Mouse (Mus musculus): ENCODE data around the gene Gm44502. TPM values are rescaled to one million over a fixed set of nuclear protein-coding genes. Genes with fewer than 3 reads are reported as not detected.
A peak's percentile ranks its signal among the peaks of the same experiment; 100 is the strongest.
"Not testable (repeated sequence)": the region's sequence is repeated elsewhere in the genome, so short reads cannot be mapped to it uniquely, and the experiment has no call there.

Gm44502 gene
- polyA plus RNA-seq, 1 experiment from 2014 or later: not detected

GRCm38 (mm10) chr15:89452906-89453864 lies 23.7 kb upstream of the Gm44502 start:
- no peak overlapping the region for H3K27ac ChIP-seq
- H3K9ac ChIP-seq: peak overlapping the region; percentile 88
- H3K4me3 ChIP-seq: peak overlapping the region; percentile 85
- peaks cover 19% of the 10 kb centered on the region for H3K36me3 ChIP-seq (ENCODE audit: poor library complexity, severe bottlenecking)
- no peaks in the 10 kb centered on the region for H3K9me3 ChIP-seq (replicated peaks)
- peaks cover 18% of the 10 kb centered on the region for H3K27me3 ChIP-seq
- peak overlapping the region; percentile 88 for H3K4me2 ChIP-seq
- peaks cover 26% of the 10 kb centered on the region for H3K4me1 ChIP-seq
- WGBS: 5% methylated on average over 24 of the region's 24 CpGs
- peak; percentile 69 for ATAC-seq

DNA sequence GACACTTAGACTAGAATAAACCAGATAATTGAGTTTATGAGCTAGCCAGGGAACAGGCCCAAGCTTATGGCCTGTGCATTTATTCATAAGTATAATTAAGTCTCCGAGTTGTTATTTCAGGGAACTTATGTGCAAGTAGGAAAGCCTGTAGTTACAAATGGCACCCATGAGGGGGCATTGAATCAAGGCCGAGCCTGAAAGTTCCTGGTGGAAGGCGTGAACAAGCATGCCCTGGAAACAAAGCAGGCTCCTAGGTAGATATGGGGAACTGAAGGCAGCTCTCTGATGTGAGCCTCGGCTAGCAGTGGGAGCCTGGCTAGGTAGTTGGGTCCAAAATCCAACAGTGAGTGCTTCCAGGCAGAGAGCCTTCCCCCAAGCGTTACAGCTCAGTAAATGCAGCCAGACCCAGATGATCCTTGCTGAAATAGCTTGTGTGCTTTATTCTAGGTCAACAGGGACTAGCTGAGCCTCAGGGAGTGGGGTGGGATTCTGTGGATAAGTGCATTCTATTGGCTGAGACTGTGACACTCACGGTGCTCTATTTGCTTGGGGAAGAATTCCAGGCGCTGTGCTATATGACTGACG lies 13.1 kb upstream of the Gm44502 start:
- H3K9me3 ChIP-seq (replicated peaks): no peaks in the 10 kb centered on the region
- ATAC-seq: no peak
- H3K4me2 ChIP-seq: no peak overlapping the region
- no peaks in the 10 kb centered on the region for H3K27me3 ChIP-seq
- H3K4me1 ChIP-seq: no peaks in the 10 kb centered on the region
- no peak overlapping the region for H3K27ac ChIP-seq
- no peak overlapping the region for H3K4me3 ChIP-seq
- no peaks in the 10 kb centered on the region for H3K36me3 ChIP-seq (ENCODE audit: poor library complexity, severe bottlenecking)
- 32% methylated on average over 8 of the region's 8 CpGs for WGBS
- no peak overlapping the region for H3K9ac ChIP-seq

- Histone ChIP-seq H3K4me1 (0 out of 2 replicates have a peak, but pooled peaks cover 4% of the 10 kb centered on the region), H3K27ac (no peak overlapping the region), H3K4me3 (no peak overlapping the region), H3K9ac (no peak overlapping the region), H3K36me3 (ENCODE audit: poor library complexity, severe bottlenecking) (no peaks in the 10 kb centered on the region), H3K4me2 (no peak overlapping the region), H3K27me3 (no peaks in the 10 kb centered on the region), H3K9me3 (replicated peaks) (no peaks in the 10 kb centered on the region)
- 86% methylated on average over 5 of the region's 5 CpGs for WGBS
- no peak for ATAC-seq
Observed at GRCm38 (mm10) chr15:89435878-89436277, 6.4 kb upstream of the Gm44502 start.

DNA sequence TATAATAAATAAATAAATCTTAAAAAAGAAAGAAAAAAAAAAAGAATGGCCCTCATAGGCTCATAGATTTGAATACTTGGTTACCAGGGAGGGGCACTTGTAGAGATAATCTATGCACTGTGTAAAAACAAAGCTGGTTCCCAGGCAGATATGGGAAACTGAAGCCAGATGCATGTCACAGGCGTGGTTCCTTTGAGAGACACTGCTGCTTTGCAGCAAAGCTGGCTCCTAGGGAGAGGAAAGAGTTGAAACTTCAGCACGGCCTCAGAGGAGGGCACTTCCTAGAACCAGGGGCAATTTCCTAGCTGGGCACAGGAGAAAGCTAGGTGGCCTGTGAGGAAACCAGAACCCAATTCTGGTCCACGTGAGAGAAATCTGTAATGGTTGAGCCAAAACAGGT lies 4.6 kb upstream of the Gm44502 start:
- WGBS: 71% methylated on average over 3 of the region's 3 CpGs
- no peaks in the 10 kb centered on the region for H3K27me3 ChIP-seq

GRCm38 (mm10) chr15:89432946-89433345 lies 3.5 kb upstream of the Gm44502 start:
- no peaks in the 10 kb centered on the region for H3K9me3 ChIP-seq (replicated peaks)
- H3K4me2 ChIP-seq: no peak overlapping the region
- H3K4me3 ChIP-seq: no peak overlapping the region
- ATAC-seq: no peak
- no peaks in the 10 kb centered on the region for H3K27me3 ChIP-seq
- H3K36me3 ChIP-seq (ENCODE audit: poor library complexity, severe bottlenecking): peaks cover 2% of the 10 kb centered on the region
- H3K9ac ChIP-seq: no peak overlapping the region
- no peak overlapping the region for H3K27ac ChIP-seq
- WGBS: 78% methylated on average over 4 of the region's 4 CpGs
- H3K4me1 ChIP-seq: peaks cover 14% of the 10 kb centered on the region

More for the DNA sequence above, 4.6 kb upstream of the Gm44502 start:
- Histone ChIP-seq H3K4me1 (0 out of 2 replicates have a peak, but pooled peaks cover 5% of the 10 kb centered on the region), H3K4me2 (no peak overlapping the region), H3K4me3 (no peak overlapping the region), H3K27ac (no peak overlapping the region), H3K36me3 (ENCODE audit: poor library complexity, severe bottlenecking) (no peaks in the 10 kb centered on the region), H3K9ac (no peak overlapping the region), H3K9me3 (replicated peaks) (no peaks in the 10 kb centered on the region)
- ATAC-seq: no peak

DNA sequence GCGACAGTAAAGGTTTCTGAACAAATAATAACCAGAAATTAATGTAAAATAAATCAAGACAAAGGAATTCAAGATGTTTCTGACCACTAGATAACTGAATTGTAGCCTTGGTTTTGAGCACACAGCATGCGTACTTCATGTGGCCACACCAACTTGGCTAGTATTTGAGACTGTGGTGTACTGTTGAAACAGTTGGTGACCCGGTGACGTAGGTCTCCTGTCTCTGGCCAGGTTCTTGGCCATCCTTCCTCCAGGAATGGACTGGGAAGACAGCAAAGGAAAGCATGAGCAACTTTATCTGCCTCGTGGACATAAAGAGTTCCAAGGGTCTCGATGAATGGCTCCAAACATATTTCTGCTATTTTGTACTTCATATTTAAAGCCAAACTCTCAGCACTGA lies 2.3 kb upstream of the Gm44502 start:
- Histone ChIP-seq H3K4me1 (peaks cover 16% of the 10 kb centered on the region), H3K4me2 (no peak overlapping the region), H3K27ac (no peak overlapping the region), H3K27me3 (no peaks in the 10 kb centered on the region), H3K9ac (no peak overlapping the region), H3K4me3 (no peak overlapping the region), H3K36me3 (ENCODE audit: poor library complexity, severe bottlenecking) (peaks cover 13% of the 10 kb centered on the region), H3K9me3 (replicated peaks) (no peaks in the 10 kb centered on the region)
- 96% methylated on average over 6 of the region's 6 CpGs for WGBS
- no peak for ATAC-seq

GRCm38 (mm10) chr15:89431271-89431670 lies 1.8 kb upstream of the Gm44502 start:
- WGBS: 86% methylated on average over 3 of the region's 3 CpGs

DNA sequence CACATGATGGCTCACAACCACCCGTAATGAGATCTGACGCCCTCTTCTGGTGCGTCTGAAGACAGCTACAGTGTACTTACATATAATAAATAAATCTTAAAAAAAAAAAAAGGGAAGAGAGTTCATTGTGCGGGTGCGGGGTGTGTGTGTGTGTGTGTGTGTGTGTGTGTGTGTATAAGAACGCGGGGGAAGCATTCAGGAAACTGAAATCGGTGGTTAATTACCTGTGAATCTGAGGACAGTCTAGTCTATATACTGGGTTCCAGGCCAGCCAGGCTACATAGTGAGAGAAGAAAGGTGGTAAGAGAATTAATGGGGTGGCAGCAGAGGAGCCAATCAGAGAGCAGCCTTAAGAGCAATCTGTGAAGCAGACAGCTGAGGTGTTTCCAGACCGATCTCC lies 1.3 kb upstream of the Gm44502 start:
- Histone ChIP-seq H3K4me2 (0 out of 2 replicates have a peak overlapping the region, but pooled peaks have one; percentile 93), H3K4me1 (peaks cover 16% of the 10 kb centered on the region)

More at GRCm38 (mm10) chr15:89431271-89431670, 1.8 kb upstream of the Gm44502 start:
- Histone ChIP-seq H3K4me3 (no peak overlapping the region), H3K27me3 (no peaks in the 10 kb centered on the region), H3K9ac (no peak overlapping the region), H3K4me2 (no peak overlapping the region), H3K36me3 (ENCODE audit: poor library complexity, severe bottlenecking) (peaks cover 19% of the 10 kb centered on the region), H3K27ac (no peak overlapping the region), H3K4me1 (peaks cover 16% of the 10 kb centered on the region), H3K9me3 (replicated peaks) (no peaks in the 10 kb centered on the region)
- ATAC-seq: no peak

GRCm38 (mm10) chr15:89430341-89430740 lies 845 bp upstream of the Gm44502 start:
- no peak for ATAC-seq
- WGBS: 46% methylated on average over 6 of the region's 6 CpGs
- peak overlapping the region; percentile 80 for H3K9ac ChIP-seq
- peaks cover 18% of the 10 kb centered on the region for H3K4me1 ChIP-seq
- peaks cover 28% of the 10 kb centered on the region for H3K36me3 ChIP-seq (ENCODE audit: poor library complexity, severe bottlenecking)
- H3K27me3 ChIP-seq: no peaks in the 10 kb centered on the region
- H3K4me3 ChIP-seq: peak overlapping the region; percentile 73
- peak overlapping the region; percentile 93 for H3K4me2 ChIP-seq
- peak overlapping the region; percentile 92 for H3K27ac ChIP-seq
- no peaks in the 10 kb centered on the region for H3K9me3 ChIP-seq (replicated peaks)

More for the DNA sequence above, 1.3 kb upstream of the Gm44502 start:
- 78% methylated on average over 8 of the region's 9 CpGs for WGBS
- not testable (repeated sequence) for H3K4me3 ChIP-seq; ATAC-seq; H3K27me3 ChIP-seq; H3K9me3 ChIP-seq (replicated peaks); H3K27ac ChIP-seq; H3K9ac ChIP-seq
- peaks cover 24% of the 10 kb centered on the region for H3K36me3 ChIP-seq (ENCODE audit: poor library complexity, severe bottlenecking)

GRCm38 (mm10) chr15:89428821-89429351 lies 610 bp downstream of the Gm44502 start:
- WGBS: 2% methylated on average over 22 of the region's 22 CpGs
- Histone ChIP-seq H3K36me3 (ENCODE audit: poor library complexity, severe bottlenecking) (peaks cover 40% of the 10 kb centered on the region), H3K27ac (peak overlapping the region; percentile 92), H3K9me3 (replicated peaks) (no peaks in the 10 kb centered on the region), H3K27me3 (no peaks in the 10 kb centered on the region), H3K4me1 (peaks cover 18% of the 10 kb centered on the region), H3K4me3 (peak overlapping the region; percentile 73), H3K4me2 (peak overlapping the region; percentile 93), H3K9ac (peak overlapping the region; percentile 80)
- ATAC-seq: peak; percentile 69

- no peaks in the 10 kb centered on the region for H3K9me3 ChIP-seq (replicated peaks)
- H3K4me3 ChIP-seq: peak overlapping the region; percentile 73
- peak overlapping the region; percentile 80 for H3K9ac ChIP-seq
- H3K27ac ChIP-seq: no peak overlapping the region; the same call in 1 of the 2 replicates
- no peaks in the 10 kb centered on the region for H3K27me3 ChIP-seq
- WGBS: 80% methylated on average over 19 of the region's 19 CpGs
- H3K4me2 ChIP-seq: peak overlapping the region; percentile 93
- peaks cover 18% of the 10 kb centered on the region for H3K4me1 ChIP-seq
- H3K36me3 ChIP-seq (ENCODE audit: poor library complexity, severe bottlenecking): peaks cover 46% of the 10 kb centered on the region
- ATAC-seq: no peak
Observed at GRCm38 (mm10) chr15:89428136-89428790, 1.2 kb downstream of the Gm44502 start.
